Mouse (Mus musculus) kidney, adult 2 months (tissue): Measurements from ENCODE around the gene Nme4. TPM values are rescaled to one million over a fixed set of nuclear protein-coding genes. Genes with fewer than 3 reads are reported as not detected.
A peak's percentile ranks its signal among the peaks of the same experiment; 100 is the strongest.

ENCODE experiments used
- DNase-seq: peaks from one replicate; pipeline ENCODE4 v3.0.0; 2021
- H3K27ac ChIP-seq: fragments of 200-500 bp; 2 replicates; pipeline ENCODE4 v1.5.1; 2012; ENCODE audit warnings: low read depth, low read length, control low read depth, inconsistent platforms; ENCODE audit not compliant: insufficient read depth
- H3K27me3 ChIP-seq: fragments of 200-500 bp; replicated peaks from 2 replicates; pipeline ENCODE4 v1.6.1; 2012; ENCODE audit warnings: mild to moderate bottlenecking, moderate library complexity, low read length, inconsistent platforms; ENCODE audit not compliant: control insufficient read depth, insufficient read depth
- H3K36me3 ChIP-seq: fragments of 200-500 bp; 2 replicates; pipeline ENCODE4 v1.6.1; 2012; ENCODE audit warnings: mild to moderate bottlenecking, moderate library complexity, low read length, inconsistent platforms; ENCODE audit not compliant: control insufficient read depth, insufficient read depth
- H3K4me1 ChIP-seq: fragments of 200-500 bp; 2 replicates; pipeline ENCODE4 v1.6.1; 2011; ENCODE audit warnings: low read length; ENCODE audit not compliant: control insufficient read depth, insufficient read depth
- H3K4me3 ChIP-seq: fragments of 200-500 bp; 2 replicates; pipeline ENCODE4 v1.5.1; 2011; ENCODE audit warnings: mild to moderate bottlenecking, low read depth, low read length, control low read depth; ENCODE audit not compliant: insufficient read depth
- CTCF ChIP-seq: fragments of 200-500 bp; conservative IDR thresholded peaks from 2 replicates; pipeline ENCODE4 v1.5.1; 2011; ENCODE audit warnings: low read depth, mild to moderate bottlenecking, control low read depth, low read length, moderate library complexity, mixed read lengths; ENCODE audit not compliant: insufficient read depth, insufficient read length
- POLR2A ChIP-seq: fragments of 200-500 bp; IDR thresholded peaks from one replicate; pipeline ENCODE4 v1.6.1; 2011; ENCODE audit warnings: low read depth, low read length, control low read depth
- WGBS: fragments of 180-500 bp; shearing (Covaris S2); methylation state at CpG from one replicate; pipeline ENCODE4 v1.1.7; 2018; 5-methylcytosine and 5-hydroxymethylcytosine counted together
- polyA plus RNA-seq: library from polyadenylated mRNA; depleted of rRNA; stranded (reverse); fragments of >200 nt; gene quantifications from 2 replicates; pipeline ENCODE4 v1.2.3, GENCODE M21; 2012

Gene Nme4
- polyA plus RNA-seq, 1 experiment = 45.6 TPM

GRCm38 (mm10) chr17:26131856-26132853 is 36.8 kb upstream of the Nme4 start:
- H3K4me3 ChIP-seq = no peak overlapping the region
- no peak overlapping the region for H3K27ac ChIP-seq
- H3K36me3 ChIP-seq = no peaks in the 10 kb centered on the region; the same call in 1 of the 2 replicates
- H3K27me3 ChIP-seq = no peaks in the 10 kb centered on the region
- no peak for TF ChIP-seq POLR2A
- no peak for TF ChIP-seq CTCF
- DNase-seq = no peak
- WGBS = 93% methylated on average over 18 of the region's 18 CpGs
- no peaks in the 10 kb centered on the region for H3K4me1 ChIP-seq

GRCm38 (mm10) chr17:26131062-26131732 is 35.8 kb upstream of the Nme4 start:
- Histone ChIP-seq H3K4me1 (no peaks in the 10 kb centered on the region), H3K27ac (no peak overlapping the region), H3K36me3 (no peaks in the 10 kb centered on the region; the same call in 1 of the 2 replicates), H3K27me3 (no peaks in the 10 kb centered on the region), H3K4me3 (no peak overlapping the region)
- 95% methylated on average over 18 of the region's 18 CpGs for WGBS
- TF ChIP-seq CTCF (no peak), POLR2A (no peak)
- no peak for DNase-seq

- Histone ChIP-seq H3K36me3 (no peaks in the 10 kb centered on the region; the same call in 1 of the 2 replicates), H3K4me3 (no peak overlapping the region), H3K4me1 (0 out of 2 replicates have a peak, but pooled peaks cover 6% of the 10 kb centered on the region), H3K27ac (no peak overlapping the region), H3K27me3 (no peaks in the 10 kb centered on the region)
- TF ChIP-seq CTCF (no peak), POLR2A (no peak)
- WGBS = 89% methylated on average over 10 of the region's 10 CpGs
- DNase-seq = no peak
Observed at GRCm38 (mm10) chr17:26125226-26125625, 29.8 kb upstream of the Nme4 start.

GRCm38 (mm10) chr17:26124560-26124959 is 29.2 kb upstream of the Nme4 start:
- 78% methylated on average over 7 of the region's 7 CpGs for WGBS
- no peak for DNase-seq
- H3K4me3 ChIP-seq = peak overlapping the region; percentile 82; the same call in 1 of the 2 replicates

GRCm38 (mm10) chr17:26123267-26123684 is 27.9 kb upstream of the Nme4 start, which contains the start of gene Mrpl28:
Mrpl28 (plus strand) TSS chr17:26123500.
- under 1% methylated on average over 32 of the region's 32 CpGs for WGBS
- DNase-seq = peak; percentile 98
- Histone ChIP-seq H3K36me3 (no peaks in the 10 kb centered on the region; the same call in 1 of the 2 replicates), H3K4me3 (peak within 1 kb of the TSS; percentile 82), H3K27me3 (no peaks in the 10 kb centered on the region), H3K4me1 (0 out of 2 replicates have a peak, but pooled peaks cover 6% of the 10 kb centered on the region), H3K27ac (no peak within 1 kb of the TSS)
- TF ChIP-seq POLR2A (peak; percentile 98), CTCF (no peak)

More at GRCm38 (mm10) chr17:26124560-26124959, 29.2 kb upstream of the Nme4 start:
- 0 out of 2 replicates have a peak, but pooled peaks cover 6% of the 10 kb centered on the region for H3K4me1 ChIP-seq
- TF ChIP-seq CTCF (no peak), POLR2A (no peak)
- H3K27me3 ChIP-seq = no peaks in the 10 kb centered on the region
- no peaks in the 10 kb centered on the region; the same call in 1 of the 2 replicates for H3K36me3 ChIP-seq
- H3K27ac ChIP-seq = no peak overlapping the region

GRCm38 (mm10) chr17:26122431-26123140 is 27.2 kb upstream of the Nme4 start:
- DNase-seq = no peak
- no peak overlapping the region for H3K4me3 ChIP-seq
- 67% methylated on average over 5 of the region's 5 CpGs for WGBS
- no peaks in the 10 kb centered on the region for H3K27me3 ChIP-seq
- TF ChIP-seq CTCF (no peak), POLR2A (no peak)
- H3K36me3 ChIP-seq = no peaks in the 10 kb centered on the region
- H3K4me1 ChIP-seq = 0 out of 2 replicates have a peak, but pooled peaks cover 6% of the 10 kb centered on the region
- H3K27ac ChIP-seq = no peak overlapping the region
